Mouse (Mus musculus) kidney, adult 8-10 months (tissue): Measurements from ENCODE around the gene Tmem176b.
A peak's percentile ranks its signal among the peaks of the same experiment; 100 is the strongest.

Experiments used
- DNase-seq, 2 experiments: peaks; one replicate each; pipeline ENCODE4 v3.0.0; 2022

Tmem176b gene

DNA sequence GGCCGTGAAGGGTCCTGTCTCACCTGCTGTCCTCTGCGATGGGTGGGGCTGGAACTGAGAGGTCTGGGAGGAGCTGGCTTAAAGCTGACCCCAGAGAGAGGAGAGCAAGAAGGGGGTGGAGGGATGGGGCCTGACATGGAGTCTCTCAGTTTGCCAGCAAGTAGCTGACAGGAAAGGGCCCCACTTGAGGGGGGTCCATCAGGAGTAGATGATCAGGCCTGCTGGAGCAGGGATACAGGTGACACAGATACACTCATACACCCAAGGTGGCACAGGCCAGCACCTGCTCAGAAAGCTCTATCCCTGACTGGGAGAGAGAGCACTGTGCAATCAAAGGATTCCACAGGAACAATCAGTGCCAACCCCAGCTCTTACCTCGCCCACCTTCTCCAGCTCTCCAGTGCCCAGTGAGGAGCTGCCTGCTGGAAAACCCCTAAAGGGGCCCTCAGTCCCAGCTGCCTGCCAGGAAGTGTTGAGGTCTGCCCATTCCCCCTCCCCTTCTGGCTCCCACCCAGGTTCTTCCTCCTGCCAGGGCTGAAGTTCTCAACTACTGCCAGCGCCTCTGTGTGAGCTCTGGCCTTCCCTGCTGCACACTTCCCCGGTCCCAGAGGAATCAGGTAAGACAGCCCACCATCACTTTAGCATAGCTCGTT is at the start of gene Tmem176b:
TSS of gene Tmem176b (minus strand) at position 524 of the 653 bp plus-strand sequence.
- DNase-seq: peak; percentile 98 to 99

DNA sequence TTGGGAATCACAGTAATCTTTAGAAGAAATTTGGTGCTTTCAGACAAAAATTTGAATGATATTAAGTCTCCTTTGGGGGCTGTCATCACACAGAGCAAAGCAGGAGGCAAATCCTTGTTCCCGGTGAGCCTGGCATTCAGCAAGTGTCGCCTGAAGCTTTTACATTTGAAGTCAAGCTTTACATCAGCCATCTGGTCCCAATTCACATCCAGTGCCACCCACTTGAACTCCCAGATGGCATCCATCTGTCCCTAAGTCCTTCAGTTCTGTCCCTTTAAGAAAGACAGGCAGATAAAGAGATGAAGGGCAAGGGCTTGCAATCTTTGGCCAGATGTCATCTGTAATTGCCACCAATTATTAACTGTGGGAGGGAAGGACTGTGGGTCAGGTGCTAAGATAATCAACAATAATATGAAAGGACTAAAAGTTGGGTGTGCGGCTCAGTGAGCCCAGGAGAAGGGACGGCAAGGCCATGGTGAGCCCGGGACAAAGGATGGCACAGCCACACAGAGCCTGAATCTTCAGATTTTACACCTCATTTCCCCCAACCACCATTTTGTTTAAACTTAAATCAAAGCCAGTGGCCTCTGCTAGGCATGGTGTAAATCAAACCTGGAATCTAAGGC is 35.3 kb upstream of the Tmem176b start:
- peak in 1 of 2 experiments; percentile 20 for DNase-seq

DNA sequence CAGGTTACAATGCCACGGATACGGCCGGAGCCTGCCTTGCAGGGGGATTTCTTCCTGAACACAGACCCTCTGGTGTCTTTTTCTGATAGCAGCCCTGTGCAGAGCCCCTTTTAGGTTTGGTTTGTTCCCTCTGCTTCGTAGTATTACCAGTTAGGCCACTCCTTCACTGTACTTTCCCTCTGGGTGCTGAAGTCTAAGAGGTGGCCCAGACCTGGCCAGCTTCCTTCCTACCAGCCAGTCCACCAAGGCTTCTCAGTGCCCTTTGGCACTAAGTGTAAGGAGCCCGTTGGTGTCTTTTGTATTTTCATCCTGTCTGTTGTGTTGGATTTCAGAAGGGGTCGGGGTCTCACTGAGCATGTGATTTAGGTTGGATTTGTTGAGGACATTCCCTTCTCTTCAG is 34.2 kb upstream of the Tmem176b start:
- peak in 1 of 2 experiments; percentile 51 for DNase-seq

DNA sequence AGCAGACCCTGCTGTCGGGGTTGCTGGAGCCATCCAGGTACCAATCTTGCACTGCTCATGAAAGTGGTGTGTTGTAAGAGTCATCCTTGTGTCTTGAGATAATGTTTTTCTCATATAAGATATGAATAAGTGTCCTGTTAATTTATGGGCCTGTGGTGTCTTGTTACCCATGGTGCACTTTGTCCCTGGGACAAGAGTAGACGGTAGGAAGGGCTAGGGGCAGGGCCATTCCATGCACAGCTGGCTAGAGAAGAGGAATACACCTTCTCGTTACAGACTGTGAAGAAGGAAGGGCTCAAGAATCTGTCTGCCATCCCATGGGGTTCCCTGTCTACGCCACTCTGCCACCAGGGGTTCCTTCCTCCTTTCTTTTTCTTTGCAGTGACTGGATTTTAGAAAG is 33.3 kb upstream of the Tmem176b start:
- no peak for DNase-seq

DNA sequence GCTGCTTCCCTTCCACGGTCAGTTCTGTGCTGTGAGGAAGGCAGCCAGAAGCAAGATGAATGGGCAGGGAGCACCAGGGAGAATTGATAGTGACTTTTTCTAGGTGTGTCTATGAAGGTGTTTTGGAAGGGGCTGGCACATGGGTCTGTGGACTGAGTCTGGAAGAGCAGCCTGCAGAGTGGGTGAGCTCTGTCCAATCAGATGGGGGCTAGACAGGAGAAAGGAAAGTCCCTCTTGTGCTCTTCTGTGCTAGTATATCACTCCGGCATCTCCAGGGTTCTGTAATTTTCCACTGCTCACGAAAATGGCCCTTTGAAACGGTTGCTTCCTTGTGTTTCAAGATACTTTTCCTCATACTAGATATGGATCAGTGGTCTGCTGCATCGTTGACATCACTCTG is 31.3 kb upstream of the Tmem176b start, which contains the start of gene Aoc1:
TSS of gene Aoc1 (plus strand) at position 301 of the 400 bp plus-strand sequence.
- DNase-seq: no peak

DNA sequence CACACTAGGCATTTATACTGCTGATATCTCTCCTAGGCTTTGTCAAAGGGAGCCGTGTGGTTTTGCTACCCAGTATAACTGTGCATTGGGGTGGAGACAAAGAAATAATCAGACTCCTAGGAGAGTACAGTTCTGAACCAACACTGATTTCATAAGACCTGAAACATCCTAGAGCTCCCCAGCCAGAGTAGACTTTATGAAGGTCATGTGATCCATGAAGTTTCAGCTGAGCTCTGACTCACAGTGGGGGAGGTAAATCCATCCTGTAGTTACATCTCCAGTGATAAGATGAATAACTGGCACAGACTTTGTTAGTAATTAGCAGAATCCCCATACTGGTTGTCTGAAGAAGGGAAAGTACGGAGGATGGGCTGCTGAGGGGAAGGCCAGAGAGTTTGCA is 28.5 kb upstream of the Tmem176b start:
- no peak for DNase-seq

DNA sequence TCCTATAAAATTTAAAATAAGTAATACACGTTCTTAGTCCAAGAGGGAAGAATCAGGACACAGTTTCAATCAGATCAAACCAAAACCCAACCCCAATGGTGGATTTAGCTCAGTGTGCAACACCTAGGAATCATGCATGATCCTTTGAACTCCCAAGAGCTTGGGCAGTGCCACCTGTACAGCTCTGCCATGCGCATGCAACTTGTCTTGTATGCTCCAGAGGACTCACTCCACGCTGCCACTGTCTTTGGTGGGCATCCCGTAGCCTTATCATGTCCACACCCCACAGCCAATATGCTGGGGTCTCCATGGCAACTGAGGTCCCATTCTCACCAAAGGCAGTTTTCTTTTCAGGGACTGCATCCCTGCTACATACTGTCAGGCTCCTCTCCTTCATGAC is 25.9 kb upstream of the Tmem176b start:
- peak in 1 of 2 experiments; percentile 1 for DNase-seq

DNA sequence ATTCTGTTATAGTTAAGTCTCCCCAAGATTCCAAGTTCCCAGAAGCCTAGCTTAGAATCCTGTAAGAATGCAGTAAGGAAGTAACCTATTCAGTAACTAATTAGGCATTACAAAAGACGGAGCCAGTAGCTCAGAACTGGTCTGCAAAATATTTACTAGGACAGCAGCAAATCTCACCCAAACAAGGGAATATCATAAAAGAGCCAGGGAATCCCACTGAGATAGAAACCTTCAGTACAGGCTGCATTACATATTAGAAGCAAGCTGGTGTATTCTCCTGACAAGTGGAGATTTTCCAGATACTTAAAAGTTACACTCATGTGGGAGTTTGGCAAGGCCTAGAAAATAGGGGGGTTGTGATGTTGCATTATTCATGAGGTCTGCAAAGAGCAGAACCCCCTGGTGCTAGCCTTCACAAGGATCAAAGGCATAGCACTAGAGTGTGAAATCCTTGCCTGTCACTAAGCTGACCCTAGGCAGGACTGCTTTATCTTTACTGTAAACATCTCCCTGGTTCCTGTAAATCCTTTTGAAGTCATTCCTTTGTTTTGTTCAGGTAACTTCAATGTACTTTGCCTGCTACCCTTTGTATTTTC is 25.2 kb upstream of the Tmem176b start:
- peak; percentile 49 to 73 for DNase-seq

DNA sequence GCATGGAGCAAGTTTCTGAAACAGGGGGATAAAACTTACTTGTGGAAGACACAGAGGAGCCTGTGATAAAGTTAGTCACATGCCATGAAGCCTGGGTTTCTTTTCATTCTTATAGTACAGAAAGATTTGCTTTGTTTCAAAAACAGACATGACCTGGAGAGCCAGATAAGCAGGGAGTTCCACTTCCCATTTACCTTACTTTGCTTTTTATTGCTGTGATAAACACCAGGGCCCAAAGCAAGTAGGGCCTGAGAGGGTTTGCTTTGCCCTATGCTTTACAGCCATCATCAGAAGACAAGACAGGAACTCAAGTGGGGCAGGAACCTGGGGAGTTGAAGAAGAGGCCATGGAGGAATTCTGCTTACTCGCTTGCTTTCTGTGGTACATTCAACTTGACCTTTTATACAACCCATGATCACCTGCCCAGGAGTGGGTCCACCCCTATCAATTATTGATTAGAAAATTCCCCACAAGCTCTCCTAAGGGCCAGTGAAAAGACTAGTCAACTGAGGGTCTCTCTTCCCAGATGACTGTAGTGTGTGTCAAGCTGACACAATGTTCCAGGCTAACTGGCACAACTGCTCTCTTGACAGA is 24.0 kb upstream of the Tmem176b start:
- DNase-seq: peak; percentile 45 to 49

DNA sequence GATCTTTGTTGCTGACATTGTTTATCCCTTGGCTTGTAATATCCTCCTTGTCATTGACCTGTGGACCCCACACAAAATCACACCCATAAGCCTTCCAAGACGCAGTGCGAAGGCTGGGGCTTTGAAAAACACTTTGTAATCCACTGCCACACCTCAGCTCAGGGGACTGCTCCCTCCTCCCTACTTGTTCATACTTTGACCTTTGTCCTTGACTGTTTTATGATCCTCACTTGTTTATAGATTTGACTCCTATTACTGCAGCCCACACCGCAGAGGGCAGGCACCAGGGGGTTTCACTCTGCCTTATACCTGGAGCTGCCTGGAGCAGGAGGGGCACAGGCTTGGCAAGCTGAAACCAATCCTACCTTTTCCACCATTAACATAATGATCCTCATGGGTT is 23.4 kb upstream of the Tmem176b start:
- DNase-seq: peak; percentile 55 to 70

DNA sequence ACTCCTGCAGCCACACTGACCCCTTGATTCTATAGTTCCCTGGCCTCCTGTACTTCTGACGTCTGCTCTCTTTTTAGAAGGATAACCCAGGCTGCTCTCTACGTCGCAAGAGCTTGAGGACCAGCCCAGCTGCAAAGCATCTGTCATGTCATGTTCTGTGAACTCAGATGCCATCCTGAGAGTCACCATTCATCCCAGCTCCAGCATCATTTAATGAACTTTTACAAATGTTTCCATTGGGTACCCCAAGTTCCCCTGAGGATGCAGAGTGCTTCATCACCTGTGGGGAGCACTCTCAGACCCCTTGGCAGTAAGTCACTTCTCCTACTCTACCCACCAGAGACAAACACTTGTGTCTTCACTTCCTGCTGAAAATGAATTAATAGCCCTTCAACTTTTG is 22.9 kb upstream of the Tmem176b start:
- peak in 1 of 2 experiments; percentile 2 for DNase-seq

DNA sequence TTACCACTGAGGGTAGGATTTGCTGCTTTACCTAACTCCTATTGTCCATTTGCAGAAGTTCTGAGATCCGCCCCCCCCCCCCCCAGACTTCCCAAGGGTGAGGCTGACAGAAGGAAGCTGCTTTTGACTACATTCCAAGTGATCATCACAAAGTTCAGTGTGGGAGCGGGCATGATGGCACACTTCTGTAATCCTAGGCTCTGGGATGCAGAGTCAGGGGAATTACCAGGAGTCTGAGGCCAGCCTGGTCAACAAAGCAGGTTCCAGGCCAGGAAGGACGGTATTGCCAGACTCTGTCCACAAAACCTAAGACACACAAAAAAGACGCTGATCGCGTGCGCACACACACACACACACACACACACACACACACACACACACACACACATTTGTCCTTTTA is 22.2 kb upstream of the Tmem176b start:
- DNase-seq: peak; percentile 15 to 68

DNA sequence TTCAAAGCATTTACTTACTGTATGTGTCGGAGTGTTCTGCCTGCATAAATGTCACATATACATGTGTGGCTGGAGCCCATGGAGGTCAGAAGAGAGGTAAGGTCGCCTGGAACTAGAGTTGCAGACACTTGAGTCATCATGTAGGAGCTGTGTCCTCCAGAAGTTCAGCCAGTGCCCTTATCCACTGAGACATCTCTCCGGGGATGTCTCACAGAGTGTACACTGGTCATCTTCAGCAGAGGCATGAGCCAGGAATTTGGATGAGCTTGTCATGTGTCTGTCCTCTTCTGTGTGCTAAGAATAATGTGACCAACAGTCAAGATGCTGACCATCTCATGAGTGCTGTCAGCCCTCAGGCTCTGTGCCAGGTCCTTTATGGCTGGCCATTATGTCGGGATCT is 21.5 kb upstream of the Tmem176b start:
- DNase-seq: peak in 1 of 2 experiments; percentile 9

DNA sequence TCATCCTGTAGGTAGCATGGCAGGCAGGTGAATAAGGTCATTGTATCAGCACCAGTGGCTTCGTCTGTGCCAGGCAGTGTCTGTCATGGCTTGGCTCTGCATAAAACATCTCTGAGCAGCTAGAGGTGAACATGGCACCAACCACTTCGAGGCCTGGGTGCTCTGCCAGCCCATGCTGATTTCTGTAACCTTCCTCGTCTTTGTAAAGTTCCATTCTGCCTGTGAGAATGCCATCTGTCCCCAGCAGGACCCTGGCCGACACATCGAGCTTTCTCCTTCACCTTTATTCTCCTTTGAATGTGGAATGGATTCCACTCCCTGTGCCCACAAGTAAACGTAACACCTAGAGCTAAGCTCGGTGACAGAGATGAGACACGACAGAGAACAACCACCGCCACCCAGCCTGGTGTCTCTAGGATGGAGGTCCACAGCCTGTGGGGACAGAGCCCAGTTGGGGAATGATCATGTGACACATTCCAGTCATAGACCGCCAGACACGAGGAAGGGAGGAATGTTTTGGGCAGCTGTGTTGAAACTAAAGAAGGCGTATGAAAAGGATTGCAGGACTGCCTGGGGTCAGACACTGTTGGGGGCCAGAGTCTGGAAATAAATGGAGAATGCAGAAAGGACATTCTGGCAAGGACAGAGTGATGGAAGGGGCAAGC is 20.5 kb upstream of the Tmem176b start:
- peak; percentile 31 to 54 for DNase-seq

DNA sequence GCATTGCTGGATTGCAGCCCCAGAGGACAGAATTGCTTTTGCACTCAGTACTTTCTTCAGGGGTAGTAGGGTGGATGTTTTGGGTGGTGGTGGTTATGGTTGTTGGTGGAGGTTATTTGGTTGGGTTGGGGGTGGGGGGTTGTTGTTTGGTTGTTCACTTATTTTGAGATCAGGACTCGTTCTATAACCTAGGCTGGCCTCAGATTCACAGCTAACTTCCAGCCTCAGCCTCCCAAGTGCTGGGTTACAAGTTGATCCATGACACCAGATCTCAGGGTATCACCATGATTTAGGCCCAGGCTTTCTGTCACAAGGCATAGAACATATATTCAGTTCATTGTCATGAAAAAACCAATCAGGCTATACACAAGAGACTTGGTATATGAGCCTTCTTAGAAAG is 19.6 kb upstream of the Tmem176b start:
- DNase-seq: peak in 1 of 2 experiments; percentile 5

DNA sequence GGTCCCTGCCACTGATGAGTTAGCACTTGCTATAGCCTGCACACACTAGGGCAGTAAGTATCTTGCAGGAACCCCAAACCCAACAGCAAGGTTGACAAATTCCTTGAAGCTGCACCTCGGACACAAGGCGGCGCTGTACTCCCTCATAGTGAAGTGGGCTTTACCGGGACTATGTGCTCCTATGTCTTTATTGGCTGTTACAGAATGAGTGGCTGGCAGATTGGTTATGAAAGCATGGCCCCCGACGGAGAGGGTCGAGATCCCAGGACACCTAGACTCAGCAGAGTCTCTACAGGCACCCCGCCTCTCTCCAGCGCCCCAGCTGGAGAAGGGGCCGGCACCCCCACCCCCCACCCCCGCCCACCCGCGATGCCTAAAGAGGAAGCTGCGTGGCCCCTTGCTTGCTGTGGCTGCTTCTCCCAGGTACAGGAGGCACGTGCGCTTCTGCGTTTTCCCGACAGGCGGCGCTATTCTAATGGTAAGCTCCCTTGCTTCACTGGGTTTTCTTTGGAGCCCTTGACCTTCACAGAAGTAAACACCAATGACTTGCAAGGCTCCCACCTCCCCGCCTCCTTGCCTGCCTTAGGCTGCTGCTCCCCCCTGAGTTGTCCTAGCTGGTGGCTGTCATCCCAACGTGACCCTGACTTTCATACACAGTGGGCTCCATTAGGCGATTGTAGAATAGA is 19.0 kb upstream of the Tmem176b start:
- peak; percentile 85 to 90 for DNase-seq

DNA sequence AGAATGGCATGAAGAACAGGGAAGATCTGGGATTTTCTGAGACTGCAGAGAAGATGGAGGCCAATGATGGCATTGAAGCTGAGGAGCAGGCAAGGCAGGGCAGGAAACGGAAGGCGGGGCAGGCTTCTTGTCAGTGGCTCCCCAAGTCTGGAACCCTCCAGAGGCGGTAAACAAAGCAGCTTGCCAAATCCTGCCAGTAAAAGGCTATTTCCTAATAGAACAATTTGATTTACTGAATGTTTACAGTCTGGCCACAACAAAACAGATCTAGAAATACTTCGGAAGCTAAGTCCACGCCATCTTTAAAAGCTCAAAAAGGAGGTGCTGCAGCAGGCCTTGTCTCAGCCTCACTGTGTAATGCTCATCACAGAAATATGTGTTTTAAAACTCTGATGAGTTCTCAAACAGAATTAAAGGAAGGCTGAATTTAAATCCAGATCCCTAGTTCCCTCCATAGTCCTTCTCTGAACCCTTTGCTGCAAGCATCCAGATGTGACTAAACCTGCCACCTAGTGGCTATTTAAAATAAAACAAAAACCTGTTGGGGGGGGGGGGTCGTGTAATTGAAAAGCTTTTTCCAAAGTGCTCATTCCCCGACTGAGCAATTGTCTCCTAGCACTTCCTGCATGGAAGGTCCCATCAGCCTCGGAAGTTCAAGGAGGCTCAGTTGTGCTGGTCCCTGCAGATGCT is 16.5 kb upstream of the Tmem176b start:
- DNase-seq: no peak

DNA sequence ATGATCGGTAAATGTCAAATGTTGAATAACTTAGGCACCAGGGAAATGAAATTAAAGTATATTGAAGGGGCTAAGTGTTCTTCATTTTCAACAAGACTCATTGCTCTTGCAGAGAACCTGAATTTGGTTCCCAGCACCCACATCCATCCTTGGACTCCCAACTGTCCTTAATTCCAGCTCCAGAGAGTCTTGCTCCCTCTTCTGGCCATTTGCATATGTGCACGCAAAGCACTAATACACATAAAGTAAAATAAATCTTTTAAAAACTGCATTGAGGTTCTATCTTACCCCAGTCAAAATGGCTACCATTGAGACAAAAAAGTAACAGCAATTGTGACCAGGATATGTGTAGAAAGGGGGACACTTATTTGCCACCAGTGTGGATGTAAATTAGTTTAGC is 12.9 kb upstream of the Tmem176b start:
- no peak for DNase-seq

DNA sequence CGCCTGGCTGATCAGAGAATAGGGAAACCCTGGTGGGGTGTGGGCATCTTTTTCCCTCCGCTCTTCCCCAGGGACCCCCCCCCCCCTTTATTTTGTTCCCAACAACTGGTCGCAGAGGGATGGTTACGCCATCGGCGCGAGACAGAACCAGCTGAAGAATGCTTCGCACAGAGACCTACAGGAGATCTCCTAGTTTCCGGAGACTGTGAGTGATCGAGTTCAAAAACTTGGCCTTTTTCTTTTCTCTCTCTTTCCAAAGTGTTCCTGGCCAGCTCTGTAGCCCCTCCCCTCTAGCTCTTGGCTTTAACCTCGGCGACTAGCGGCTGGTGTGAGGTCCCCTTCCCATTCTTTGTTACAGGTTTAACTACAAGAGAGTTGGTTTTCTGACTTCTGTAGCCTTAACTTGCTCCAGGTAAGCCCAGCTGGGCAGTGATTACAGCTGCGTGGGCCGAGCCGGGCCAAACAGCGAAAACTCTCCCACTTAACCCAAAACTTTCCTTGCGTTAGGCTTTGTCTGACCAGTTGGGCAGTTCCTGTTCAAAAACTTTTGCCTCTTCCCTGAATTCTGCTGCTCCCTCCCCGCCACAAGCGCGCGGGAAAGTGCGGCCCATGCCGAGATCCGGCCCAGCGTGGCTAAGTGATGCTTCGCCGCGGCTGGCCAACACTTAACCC is 10.7 kb upstream of the Tmem176b start:
- peak; percentile 52 to 59 for DNase-seq

DNA sequence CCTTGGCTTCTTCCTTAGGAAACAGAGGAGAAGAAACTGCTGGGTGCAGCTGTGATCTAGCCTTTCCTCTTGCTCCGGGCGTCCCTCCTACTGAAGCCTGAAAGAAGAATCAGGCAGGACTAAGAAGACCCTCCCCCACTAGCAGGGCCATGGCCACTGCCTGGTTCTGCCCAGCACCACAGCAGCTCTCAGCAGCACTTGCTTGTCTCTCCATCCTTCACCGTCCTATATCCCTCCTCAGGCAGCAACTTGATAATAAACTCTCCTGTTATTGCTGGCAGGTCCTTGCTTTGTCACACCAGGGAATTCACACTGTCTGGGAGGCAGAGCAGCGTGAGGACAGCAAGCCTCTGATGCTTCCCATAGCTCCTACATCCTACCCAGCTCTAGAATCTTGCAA is 3.8 kb upstream of the Tmem176b start:
- no peak for DNase-seq

DNA sequence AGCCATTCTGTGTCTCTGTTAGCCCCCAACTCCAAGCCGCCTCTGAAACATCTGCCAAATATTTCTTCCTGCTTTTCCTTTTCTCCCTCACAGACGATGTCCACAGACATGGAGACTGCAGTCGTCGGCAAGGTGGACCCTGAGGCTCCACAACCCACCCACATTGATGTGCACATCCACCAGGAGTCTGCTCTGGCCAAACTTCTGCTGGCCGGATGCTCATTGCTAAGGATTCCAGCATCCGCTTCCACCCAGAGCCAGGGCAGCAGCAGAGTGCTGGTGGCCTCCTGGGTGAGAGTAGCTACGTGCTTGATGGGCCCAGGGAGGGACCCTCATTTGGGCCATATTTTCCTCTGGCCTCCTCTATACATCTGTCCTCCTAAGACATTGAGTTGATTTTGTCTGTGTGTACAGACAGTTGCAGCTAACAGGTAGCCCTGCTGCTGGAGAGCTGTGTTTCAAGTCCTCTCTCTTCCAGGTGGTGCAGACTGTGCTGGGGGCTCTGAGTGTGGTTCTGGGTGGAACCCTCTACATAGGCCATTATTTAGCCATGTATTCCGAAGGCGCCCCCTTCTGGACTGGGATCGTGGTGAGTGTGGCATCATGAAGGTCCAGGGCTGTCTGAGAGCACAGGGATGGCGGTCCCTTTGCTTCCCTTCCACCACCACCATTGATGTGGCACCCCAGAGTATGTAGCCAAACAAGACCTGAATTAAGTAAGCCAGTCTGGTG is 981 bp upstream of the Tmem176b start:
- DNase-seq: peak; percentile 49 to 83
